In the genomic region with DNA sequence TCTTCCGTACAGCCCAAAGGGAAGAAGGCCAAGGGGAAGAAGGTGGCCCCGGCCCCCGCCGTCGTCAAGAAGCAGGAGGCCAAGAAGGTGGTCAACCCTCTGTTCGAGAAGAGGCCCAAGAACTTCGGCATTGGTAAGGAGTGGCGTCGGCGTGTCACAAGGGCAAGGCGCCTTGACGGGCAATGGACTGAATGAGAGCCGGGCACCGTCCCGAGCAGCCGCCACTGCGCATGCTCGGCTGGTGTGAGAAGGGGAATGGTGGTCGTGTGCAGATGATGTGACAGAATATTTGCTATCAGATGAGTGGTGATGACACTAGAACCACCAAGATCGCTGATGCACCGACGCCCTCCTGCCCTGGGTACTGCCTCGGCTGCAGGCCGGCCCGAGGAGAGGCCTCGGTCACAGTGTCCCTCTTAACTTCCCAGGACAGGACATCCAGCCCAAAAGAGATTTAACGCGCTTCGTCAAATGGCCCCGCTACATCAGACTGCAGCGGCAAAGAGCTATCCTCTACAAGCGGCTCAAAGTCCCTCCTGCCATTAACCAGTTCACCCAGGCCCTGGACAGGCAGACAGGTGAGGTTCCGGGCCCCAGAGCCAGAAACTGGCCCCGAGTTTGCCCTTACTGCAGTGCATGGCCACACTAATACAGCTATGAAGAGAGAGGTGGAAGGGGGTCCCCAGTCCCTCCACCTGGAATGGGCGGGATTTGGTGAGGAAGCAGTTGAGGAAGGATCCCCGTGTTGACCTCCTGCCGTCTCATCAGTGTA, we compare ENCODE assay signal across 8 mouse cellular contexts. TPM values are rescaled to one million over a fixed set of nuclear protein-coding genes. Genes with fewer than 3 reads are reported as not detected.
DNase-seq lines count a peak whose midpoint lies in the region; ATAC-seq and TF ChIP-seq lines count a peak whose summit lies in the region.

No protein-coding gene starts in this region.

- H3K9ac ChIP-seq in forebrain, postnatal 0 days, result peak overlapping the region; percentile 94

- peaks cover 47% of the 10 kb centered on the region for H3K36me3 ChIP-seq in forebrain, postnatal 0 days (ENCODE audit: insufficient read depth)

- H3K4me2 ChIP-seq in forebrain, postnatal 0 days (ENCODE audit: low read depth), result peak overlapping the region; percentile 99

- no peaks in the 10 kb centered on the region for H3K9me3 ChIP-seq in forebrain, postnatal 0 days (ENCODE audit: low read length)

- peak overlapping the region; percentile 71 for H3K4me3 ChIP-seq in forebrain, postnatal 0 days (ENCODE audit: low read depth, low read length)
- H3K4me3 ChIP-seq in layer of hippocampus, adult 2 months, result peak overlapping the region; percentile 91

- TF ChIP-seq CTCF in forebrain, postnatal 0 days (IDR thresholded peaks at IDR 0.05; ENCODE audit: low read depth), result no peak
- no peak for TF ChIP-seq CTCF in layer of hippocampus, adult 2 months (conservative IDR thresholded peaks at IDR 0.05)

- under 1% methylated on average over 37 of the region's 37 CpGs for WGBS in forebrain, postnatal 0 days

- DNase-seq in cerebellum, adult 11-12 months, result no peak
- peak; percentile 50 for DNase-seq in urinary bladder, postnatal 14 days (ENCODE audit: low spot score)
- DNase-seq in urinary bladder, postnatal 10 days (ENCODE audit: low spot score), result no peak
- peak; percentile 89 for DNase-seq in forebrain, postnatal 0 days
- peak; percentile 48 to 55 for DNase-seq in layer of hippocampus, adult 2 months (ENCODE audit: low spot score in 2 of 2)
- peak; percentile 64 to 87 for DNase-seq in spleen, postnatal 4 days (ENCODE audit: low spot score in 2 of 2)

- H3K4me1 ChIP-seq in forebrain, postnatal 0 days (ENCODE audit: insufficient read depth), result peaks cover 23% of the 10 kb centered on the region

- H3K27ac ChIP-seq in forebrain, postnatal 0 days (ENCODE audit: low read depth, low read length), result peak overlapping the region; percentile 97
- H3K27ac ChIP-seq in layer of hippocampus, adult 2 months, result peak overlapping the region; percentile 95

- no peaks in the 10 kb centered on the region for H3K27me3 ChIP-seq in forebrain, postnatal 0 days (ENCODE audit: insufficient read depth, low read length)

- ATAC-seq in cerebellum, adult (ENCODE audit: insufficient number of reproducible peaks, low FRiP score, low TSS enrichment), result peak; percentile 16; the same call in 1 of the 2 replicates
- peak; percentile 77 for ATAC-seq in forebrain, postnatal 0 days
- ATAC-seq in megakaryocyte, adult 5-6 weeks (ENCODE audit: poor library complexity, severe bottlenecking), result peak; percentile 9; the same call in 1 of the 2 replicates

RNA-seq across cellular contexts. Expression of a gene that starts 0.6 kb away (rescaled TPM):
- 1,164 and 1,963 TPM in 2 replicates for total RNA-seq in forebrain, postnatal 0 days (2014; rRNA removed)
- polyA plus RNA-seq in forebrain, postnatal 0 days (2015; fragmentation: Nextera tagmentation; extraction: Ambion mirVana), result 522 and 611 TPM in 2 replicates
- total RNA-seq in layer of hippocampus, adult 2 months (2021), result 100 to 1,000 TPM; 245 to 261 TPM
- 1,352 and 1,498 TPM in 2 replicates for total RNA-seq in megakaryocyte, adult 5-6 weeks (2015)
- total RNA-seq in megakaryocyte, adult 5-6 weeks (2017), result 1,113 and 1,311 TPM in 2 replicates

RNA-seq across cellular contexts. Expression of a gene that starts 0.7 kb away (rescaled TPM):
- 110 and 116 TPM in 2 replicates for total RNA-seq in forebrain, postnatal 0 days (2014; rRNA removed)
- 163 and 180 TPM in 2 replicates for polyA plus RNA-seq in forebrain, postnatal 0 days (2015; fragmentation: Nextera tagmentation; extraction: Ambion mirVana)
- total RNA-seq in layer of hippocampus, adult 2 months (2021), result 10 to 100 TPM; 44.6 to 46.5 TPM
- 5.6 and 7.2 TPM in 2 replicates for total RNA-seq in megakaryocyte, adult 5-6 weeks (2015)
- 10.9 and 12.7 TPM in 2 replicates for total RNA-seq in megakaryocyte, adult 5-6 weeks (2017)

RNA-seq across cellular contexts. Expression of a gene that starts 5.0 kb away (rescaled TPM):
- 31.0 and 36.9 TPM in 2 replicates for total RNA-seq in forebrain, postnatal 0 days (2014; rRNA removed)
- polyA plus RNA-seq in forebrain, postnatal 0 days (2015; fragmentation: Nextera tagmentation; extraction: Ambion mirVana), result 52.1 and 55.1 TPM in 2 replicates
- total RNA-seq in layer of hippocampus, adult 2 months (2021), result 10 to 100 TPM; 35.9 to 36.9 TPM
- 31.3 and 35.6 TPM in 2 replicates for total RNA-seq in megakaryocyte, adult 5-6 weeks (2015)
- 34.0 and 34.5 TPM in 2 replicates for total RNA-seq in megakaryocyte, adult 5-6 weeks (2017)

RNA-seq across cellular contexts. Expression of a gene that starts 5.2 kb away (rescaled TPM):
- total RNA-seq in forebrain, postnatal 0 days (2014; rRNA removed), result 72.3 and 80.8 TPM in 2 replicates
- 106 and 112 TPM in 2 replicates for polyA plus RNA-seq in forebrain, postnatal 0 days (2015; fragmentation: Nextera tagmentation; extraction: Ambion mirVana)
- 100 to 1,000 TPM in 1 of 2 experiments, 10 to 100 TPM in 1; 96.7 to 101 TPM for total RNA-seq in layer of hippocampus, adult 2 months (2021)
- 102 and 106 TPM in 2 replicates for total RNA-seq in megakaryocyte, adult 5-6 weeks (2015)
- 61.3 and 77.4 TPM in 2 replicates for total RNA-seq in megakaryocyte, adult 5-6 weeks (2017)

RNA-seq across cellular contexts. Expression of a gene that starts 8.5 kb away (rescaled TPM):
- 25.9 and 33.6 TPM in 2 replicates for total RNA-seq in forebrain, postnatal 0 days (2014; rRNA removed)
- polyA plus RNA-seq in forebrain, postnatal 0 days (2015; fragmentation: Nextera tagmentation; extraction: Ambion mirVana), result 18.9 and 22.2 TPM in 2 replicates
- total RNA-seq in layer of hippocampus, adult 2 months (2021), result 10 to 100 TPM; 24.3 to 27.6 TPM
- 8.9 and 9.2 TPM in 2 replicates for total RNA-seq in megakaryocyte, adult 5-6 weeks (2015)
- 20.7 and 27.9 TPM in 2 replicates for total RNA-seq in megakaryocyte, adult 5-6 weeks (2017)

Comparison
In these comparisons a context has a peak if more than half of its experiments do, and no peak if none do; other contexts are left out.
1. DNase-seq: peak in urinary bladder, postnatal 14 days (single experiment), forebrain, postnatal 0 days (single experiment), layer of hippocampus, adult 2 months (2 of 2) and spleen, postnatal 4 days (2 of 2); none in cerebellum, adult 11-12 months (single experiment) and urinary bladder, postnatal 10 days (single experiment).
2. ATAC-seq: peak in every context shown above with its lines; median percentile 77 in forebrain, postnatal 0 days; 16 in cerebellum, adult; 9 in megakaryocyte, adult 5-6 weeks.